Mouse (Mus musculus) MEL (cell line): ENCODE data around the gene Dis3l.

Source experiments
- CTCF ChIP-seq, 3 experiments: IDR thresholded peaks in 2 of 3; conservative IDR thresholded peaks in 1 of 3; 2 replicates each; pipeline ENCODE4 v1.5.1; 2011 to 2012; ENCODE audit warnings: low read length in 3 of 3, low read depth in 2 of 3, mild to moderate bottlenecking in 2 of 3, improper control_type of control experiment in 1 of 3, inconsistent platforms in 1 of 3, mixed read lengths in 1 of 3, moderate library complexity in 1 of 3; ENCODE audit not compliant: control insufficient read depth in 1 of 3, insufficient read depth in 1 of 3, poor library complexity in 1 of 3, severe bottlenecking in 1 of 3
- E2F4 ChIP-seq: IDR thresholded peaks from 2 replicates; pipeline ENCODE4 v1.6.1; 2011; ENCODE audit warnings: low read depth, low read length, improper control_type of control experiment, borderline replicate concordance
- EP300 ChIP-seq, 2 experiments: IDR thresholded peaks; 2 replicates each; pipeline ENCODE4 v1.6.1; 2011; ENCODE audit warnings: improper control_type of control experiment in 2 of 2, low read length in 2 of 2, low read depth in 1 of 2, mild to moderate bottlenecking in 1 of 2
- MEF2A ChIP-seq: IDR thresholded peaks from 2 replicates; pipeline ENCODE4 v1.6.1; 2014; ENCODE audit warnings: low read depth, mild to moderate bottlenecking, inconsistent platforms, low read length, improper control_type of control experiment; ENCODE audit not compliant: poor library complexity, insufficient replicate concordance, severe bottlenecking; ENCODE audit errors: extremely low read depth
- MYB ChIP-seq: IDR thresholded peaks from 2 replicates; pipeline ENCODE4 v1.6.1; 2011; ENCODE audit warnings: mild to moderate bottlenecking, low read depth, low read length, improper control_type of control experiment
- POLR2A ChIP-seq, 2 experiments: IDR thresholded peaks; 2 replicates each; pipeline ENCODE4 v1.6.1; 2011 to 2012; ENCODE audit warnings: low read length in 2 of 2, mild to moderate bottlenecking in 2 of 2, control low read depth in 1 of 2, improper control_type of control experiment in 1 of 2, low read depth in 1 of 2, moderate library complexity in 1 of 2; ENCODE audit not compliant: control insufficient read depth in 1 of 2, insufficient read depth in 1 of 2, poor library complexity in 1 of 2

DNA sequence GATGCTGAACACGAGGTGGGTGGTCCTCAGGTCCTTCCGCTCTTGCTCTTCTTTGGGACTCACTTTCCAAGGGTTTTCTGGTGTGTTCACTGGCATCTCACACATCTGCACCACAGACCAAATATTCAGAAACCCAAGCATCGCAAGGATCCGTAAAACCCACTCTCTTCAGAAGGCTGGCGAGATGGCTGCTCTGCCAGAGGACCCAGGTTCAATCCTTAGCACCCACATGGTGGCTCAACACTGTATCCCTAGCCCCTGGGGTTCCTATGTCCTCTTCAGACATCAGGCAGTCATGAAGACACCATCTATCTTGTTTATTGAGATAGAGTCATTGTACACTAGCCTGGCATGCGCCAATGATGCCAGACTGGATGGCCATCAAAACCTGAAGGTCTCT, 26.4 kb downstream of the Dis3l start:
- TF ChIP-seq EP300 (IDR thresholded peaks at IDR 0.05; ENCODE audit: low read depth in 1 of 2, low read length in 2 of 2), result no peak
- no peak for TF ChIP-seq CTCF (IDR thresholded peaks at IDR 0.05 in 2 of 3, conservative IDR thresholded peaks at IDR 0.05 in 1 of 3; ENCODE audit: control insufficient read depth in 1 of 3, insufficient read depth in 1 of 3, low read depth in 2 of 3, low read length in 3 of 3, poor library complexity in 1 of 3, severe bottlenecking in 1 of 3)
- TF ChIP-seq E2F4, result no peak
- TF ChIP-seq MEF2A, result no peak
- no peak for TF ChIP-seq POLR2A (IDR thresholded peaks at IDR 0.05; ENCODE audit: control insufficient read depth in 1 of 2, insufficient read depth in 1 of 2, low read depth in 1 of 2, low read length in 2 of 2, poor library complexity in 1 of 2)
- TF ChIP-seq MYB, result no peak
